In the genomic region with DNA sequence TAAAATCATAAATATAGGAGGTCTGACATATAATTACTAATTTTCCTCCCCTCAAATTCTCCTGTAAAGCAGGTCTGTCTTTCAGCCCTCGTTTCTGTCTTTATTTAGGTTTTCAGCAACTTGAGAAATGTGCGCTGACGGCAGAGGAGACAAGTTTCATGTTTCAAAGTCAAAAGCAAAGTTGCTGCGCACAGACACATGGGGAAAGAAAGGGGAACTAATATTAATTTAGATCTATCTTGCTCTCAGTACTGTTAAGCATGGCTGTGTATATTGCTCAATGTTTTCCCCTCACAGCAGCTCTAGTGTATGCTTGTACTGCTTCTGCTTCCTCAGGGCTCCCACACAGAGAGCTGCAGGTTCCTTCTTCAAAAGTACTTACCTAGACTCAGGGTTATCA, we compare ENCODE assay signal across 8 mouse cellular contexts. TPM values are rescaled to one million over a fixed set of nuclear protein-coding genes. Genes with fewer than 3 reads are reported as not detected.
DNase-seq lines count a peak whose midpoint lies in the region; ATAC-seq and TF ChIP-seq lines count a peak whose summit lies in the region.

No protein-coding gene starts in this region.

- TF ChIP-seq CTCF in G1E (IDR thresholded peaks at IDR 0.05; ENCODE audit: low read depth, low read length), result no peak
- no peak for TF ChIP-seq CTCF in lung, postnatal 0 days (IDR thresholded peaks at IDR 0.05)

- 77% methylated on average over 4 of the region's 4 CpGs for WGBS in hindbrain, embryonic 13.5 days
- WGBS in hindbrain, embryonic 11.5 days, result 56% methylated on average over 4 of the region's 4 CpGs
- WGBS in heart, embryonic 16.5 days, result 54% methylated on average over 4 of the region's 4 CpGs
- WGBS in lung, postnatal 0 days, result 41% methylated on average over 4 of the region's 4 CpGs
- 75% methylated on average over 4 of the region's 4 CpGs for WGBS in forebrain, embryonic 11.5 days

- no peaks in the 10 kb centered on the region for H3K9me3 ChIP-seq in hindbrain, embryonic 13.5 days
- H3K9me3 ChIP-seq in hindbrain, embryonic 11.5 days (ENCODE audit: control insufficient read depth, low read length), result no peaks in the 10 kb centered on the region
- no peaks in the 10 kb centered on the region for H3K9me3 ChIP-seq in G1E (replicated peaks)
- H3K9me3 ChIP-seq in heart, embryonic 16.5 days (replicated peaks; ENCODE audit: control insufficient read depth, low read length), result no peaks in the 10 kb centered on the region
- no peaks in the 10 kb centered on the region for H3K9me3 ChIP-seq in lung, postnatal 0 days (ENCODE audit: low read length)
- no peaks in the 10 kb centered on the region for H3K9me3 ChIP-seq in forebrain, embryonic 11.5 days (ENCODE audit: control insufficient read depth, low read length)

- no peak for DNase-seq in hindbrain, embryonic 11.5 days (ENCODE audit: low spot score)
- no peak for DNase-seq in G1E (ENCODE audit: low spot score)
- DNase-seq in lung, postnatal 0 days (ENCODE audit: low spot score), result peak; percentile 54
- DNase-seq in forebrain, embryonic 11.5 days (ENCODE audit: low spot score), result no peak
- no peak for DNase-seq in right cerebral cortex, adult 18-20 months
- DNase-seq in thymus, postnatal 14 days, result no peak

- H3K36me3 ChIP-seq in hindbrain, embryonic 13.5 days, result no peaks in the 10 kb centered on the region
- no peaks in the 10 kb centered on the region for H3K36me3 ChIP-seq in hindbrain, embryonic 11.5 days (ENCODE audit: control insufficient read depth, insufficient read depth, low read length)
- H3K36me3 ChIP-seq in G1E (replicated peaks), result peaks cover 29% of the 10 kb centered on the region
- no peaks in the 10 kb centered on the region for H3K36me3 ChIP-seq in heart, embryonic 16.5 days (ENCODE audit: control insufficient read depth, insufficient read depth)
- no peaks in the 10 kb centered on the region for H3K36me3 ChIP-seq in lung, postnatal 0 days (ENCODE audit: insufficient read depth, low read length)
- H3K36me3 ChIP-seq in forebrain, embryonic 11.5 days (ENCODE audit: control insufficient read depth, insufficient read depth, low read length), result no peaks in the 10 kb centered on the region

- TF ChIP-seq EP300 in lung, postnatal 0 days (IDR thresholded peaks at IDR 0.05), result no peak

- H3K4me3 ChIP-seq in hindbrain, embryonic 13.5 days, result no peak overlapping the region
- no peak overlapping the region for H3K4me3 ChIP-seq in hindbrain, embryonic 11.5 days (ENCODE audit: low read depth, low read length)
- peak overlapping the region; percentile 94 for H3K4me3 ChIP-seq in G1E (ENCODE audit: low read depth, low read length)
- H3K4me3 ChIP-seq in heart, embryonic 16.5 days (ENCODE audit: low read length), result peak overlapping the region; percentile 63
- H3K4me3 ChIP-seq in lung, postnatal 0 days (ENCODE audit: low read depth, low read length), result peak overlapping the region; percentile 40
- H3K4me3 ChIP-seq in forebrain, embryonic 11.5 days (ENCODE audit: low read depth, low read length), result no peak overlapping the region

- peaks cover 16% of the 10 kb centered on the region for H3K4me1 ChIP-seq in hindbrain, embryonic 13.5 days (replicated peaks)
- H3K4me1 ChIP-seq in hindbrain, embryonic 11.5 days (replicated peaks; ENCODE audit: control insufficient read depth, insufficient read depth, low read length), result 0 out of 2 replicates have a peak, but pooled peaks cover 3% of the 10 kb centered on the region
- H3K4me1 ChIP-seq in G1E (ENCODE audit: insufficient read depth, low read depth, low read length), result peaks cover 65% of the 10 kb centered on the region
- 0 out of 2 replicates have a peak, but pooled peaks cover 3% of the 10 kb centered on the region for H3K4me1 ChIP-seq in heart, embryonic 16.5 days (ENCODE audit: control insufficient read depth, insufficient read depth, low read length)
- no peaks in the 10 kb centered on the region for H3K4me1 ChIP-seq in lung, postnatal 0 days (ENCODE audit: insufficient read depth, low read depth, low read length)
- H3K4me1 ChIP-seq in forebrain, embryonic 11.5 days (replicated peaks; ENCODE audit: control insufficient read depth, insufficient read depth, low read length), result no peaks in the 10 kb centered on the region

- H3K27me3 ChIP-seq in hindbrain, embryonic 13.5 days, result peaks cover 7% of the 10 kb centered on the region; the same call in 1 of the 2 replicates
- H3K27me3 ChIP-seq in hindbrain, embryonic 11.5 days (ENCODE audit: control insufficient read depth, insufficient read depth, low read length), result no peaks in the 10 kb centered on the region
- H3K27me3 ChIP-seq in G1E (ENCODE audit: insufficient read depth, low read length), result no peaks in the 10 kb centered on the region
- no peaks in the 10 kb centered on the region; the same call in 1 of the 2 replicates for H3K27me3 ChIP-seq in heart, embryonic 16.5 days (ENCODE audit: control insufficient read depth, insufficient read depth, low read length)
- no peaks in the 10 kb centered on the region for H3K27me3 ChIP-seq in lung, postnatal 0 days (replicated peaks; ENCODE audit: insufficient read depth, low read length)
- H3K27me3 ChIP-seq in forebrain, embryonic 11.5 days (ENCODE audit: control insufficient read depth, insufficient read depth, low read length), result no peaks in the 10 kb centered on the region

- H3K27ac ChIP-seq in hindbrain, embryonic 13.5 days, result no peak overlapping the region
- H3K27ac ChIP-seq in hindbrain, embryonic 11.5 days (ENCODE audit: low read depth, low read length), result no peak overlapping the region
- H3K27ac ChIP-seq in heart, embryonic 16.5 days (ENCODE audit: low read length), result no peak overlapping the region; the same call in 1 of the 2 replicates
- no peak overlapping the region for H3K27ac ChIP-seq in lung, postnatal 0 days (ENCODE audit: low read length)
- no peak overlapping the region for H3K27ac ChIP-seq in forebrain, embryonic 11.5 days (ENCODE audit: low read depth, low read length)

- H3K9ac ChIP-seq in hindbrain, embryonic 13.5 days, result no peak overlapping the region
- H3K9ac ChIP-seq in hindbrain, embryonic 11.5 days (ENCODE audit: low read depth, low read length), result no peak overlapping the region
- no peak overlapping the region for H3K9ac ChIP-seq in heart, embryonic 16.5 days (ENCODE audit: low read length)
- no peak overlapping the region for H3K9ac ChIP-seq in lung, postnatal 0 days (replicated peaks; ENCODE audit: low read depth)
- no peak overlapping the region for H3K9ac ChIP-seq in forebrain, embryonic 11.5 days (ENCODE audit: low read length)

- peak overlapping the region; percentile 87; the same call in 1 of the 2 replicates for H3K4me2 ChIP-seq in hindbrain, embryonic 13.5 days
- H3K4me2 ChIP-seq in hindbrain, embryonic 11.5 days (replicated peaks; ENCODE audit: low read depth, low read length), result no peak overlapping the region
- peak overlapping the region; percentile 72 for H3K4me2 ChIP-seq in heart, embryonic 16.5 days (ENCODE audit: low read depth, low read length)
- H3K4me2 ChIP-seq in lung, postnatal 0 days (replicated peaks; ENCODE audit: low read depth, low read length), result peak overlapping the region; percentile 61
- H3K4me2 ChIP-seq in forebrain, embryonic 11.5 days (ENCODE audit: low read depth, low read length, severe bottlenecking), result no peak overlapping the region

- no peak for ATAC-seq in hindbrain, embryonic 13.5 days (ENCODE audit: low FRiP score)
- ATAC-seq in hindbrain, embryonic 11.5 days (ENCODE audit: low FRiP score), result no peak
- ATAC-seq in G1E (ENCODE audit: extremely low read depth, insufficient number of reproducible peaks, low FRiP score, poor library complexity, severe bottlenecking), result no peak
- ATAC-seq in heart, embryonic 16.5 days (replicated peaks; ENCODE audit: extremely low read depth, insufficient read depth, low FRiP score), result no peak
- ATAC-seq in lung, postnatal 0 days, result no peak
- ATAC-seq in forebrain, embryonic 11.5 days (replicated peaks; ENCODE audit: low FRiP score), result no peak

RNA-seq across cellular contexts. Expression of gene Itga4, which starts 1.7 kb away (rescaled TPM):
- polyA plus RNA-seq in hindbrain, embryonic 13.5 days (2015; fragmentation: Nextera tagmentation; extraction: Ambion mirVana), result 3.8 and 4.0 TPM in 2 replicates
- 8.3 and 9.0 TPM in 2 replicates for polyA plus RNA-seq in hindbrain, embryonic 11.5 days (2014; fragmentation: Nextera tagmentation; extraction: Ambion mirVana)
- 210 and 232 TPM in 2 replicates for total RNA-seq in G1E (2014; fragmentation: Nextera tagmentation)
- total RNA-seq in G1E (2017), result 108 and 111 TPM in 2 replicates
- polyA plus RNA-seq in G1E (2012), result 14.0 and 19.1 TPM in 2 replicates
- 4.0 and 7.5 TPM in 2 replicates for polyA plus RNA-seq in heart, embryonic 16.5 days (2015; fragmentation: Nextera tagmentation; extraction: Ambion mirVana)
- polyA plus RNA-seq in lung, postnatal 0 days (2015; fragmentation: Nextera tagmentation; extraction: Ambion mirVana), result 4.5 and 5.6 TPM in 2 replicates
- polyA plus RNA-seq in forebrain, embryonic 11.5 days (2014; fragmentation: Nextera tagmentation; extraction: Ambion mirVana), result 8.2 and 8.8 TPM in 2 replicates

Comparison
In these comparisons a context has a peak if more than half of its experiments do, and no peak if none do; other contexts are left out.
1. H3K4me2 ChIP-seq: peak in hindbrain, embryonic 13.5 days (single experiment), heart, embryonic 16.5 days (single experiment) and lung, postnatal 0 days (single experiment); none in hindbrain, embryonic 11.5 days (single experiment) and forebrain, embryonic 11.5 days (single experiment).
2. H3K4me3 ChIP-seq: peak in G1E (single experiment), heart, embryonic 16.5 days (single experiment) and lung, postnatal 0 days (single experiment); none in hindbrain, embryonic 13.5 days (single experiment), hindbrain, embryonic 11.5 days (single experiment) and forebrain, embryonic 11.5 days (single experiment).